Mouse (Mus musculus): ENCODE measurements around the gene Lrrn3. TPM values are rescaled to one million over a fixed set of nuclear protein-coding genes. Genes with fewer than 3 reads are reported as not detected.

Gene Lrrn3
- polyA plus RNA-seq, 1 experiment from 2014 or later: 102 TPM

DNA sequence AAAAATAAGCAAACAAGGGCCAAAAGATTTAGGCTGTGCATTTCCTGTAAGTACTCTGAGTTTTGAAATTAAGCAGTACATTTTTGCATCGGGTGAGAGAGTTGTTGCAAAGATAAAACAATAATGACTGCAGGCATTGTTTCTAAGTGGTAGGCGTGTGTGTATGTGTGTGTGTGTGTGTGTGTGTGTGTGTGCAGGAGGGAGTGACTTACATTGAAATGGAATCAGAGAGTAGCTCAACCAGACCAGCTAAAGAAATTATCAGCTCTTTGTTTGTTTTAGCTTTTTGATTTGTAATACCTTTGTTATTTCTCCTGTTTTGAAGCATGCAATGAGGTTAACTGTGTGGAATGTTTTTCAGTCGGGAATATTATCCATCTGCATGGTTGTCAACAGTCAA, 84.3 kb downstream of the Lrrn3 start:
- 75% methylated on average over 3 of the region's 3 CpGs for WGBS
- ATAC-seq (ENCODE audit: low FRiP score) (no peak), DNase-seq (ENCODE audit: low spot score) (no peak)
- no peak overlapping the region for H3K4me2 ChIP-seq (replicated peaks)
- H3K27me3 ChIP-seq (ENCODE audit: control insufficient read depth, insufficient read depth, low read length): no peaks in the 10 kb centered on the region
- no peak overlapping the region for H3K27ac ChIP-seq
- no peaks in the 10 kb centered on the region for H3K36me3 ChIP-seq (replicated peaks; ENCODE audit: control insufficient read depth, insufficient read depth)
- H3K9me3 ChIP-seq (ENCODE audit: control insufficient read depth, low read length): no peaks in the 10 kb centered on the region
- H3K9ac ChIP-seq: no peak overlapping the region
- no peak overlapping the region for H3K4me3 ChIP-seq (replicated peaks; ENCODE audit: low read length)
- H3K4me1 ChIP-seq (replicated peaks; ENCODE audit: control insufficient read depth, insufficient read depth, low read length): no peaks in the 10 kb centered on the region
